Mouse (Mus musculus): ENCODE data around the gene Armc7.
A peak's percentile ranks its signal among the peaks of the same experiment; 100 is the strongest.
"Not testable (repeated sequence)": the region's sequence is repeated elsewhere in the genome, so short reads cannot be mapped to it uniquely, and the experiment has no call there.

The Armc7 gene

DNA sequence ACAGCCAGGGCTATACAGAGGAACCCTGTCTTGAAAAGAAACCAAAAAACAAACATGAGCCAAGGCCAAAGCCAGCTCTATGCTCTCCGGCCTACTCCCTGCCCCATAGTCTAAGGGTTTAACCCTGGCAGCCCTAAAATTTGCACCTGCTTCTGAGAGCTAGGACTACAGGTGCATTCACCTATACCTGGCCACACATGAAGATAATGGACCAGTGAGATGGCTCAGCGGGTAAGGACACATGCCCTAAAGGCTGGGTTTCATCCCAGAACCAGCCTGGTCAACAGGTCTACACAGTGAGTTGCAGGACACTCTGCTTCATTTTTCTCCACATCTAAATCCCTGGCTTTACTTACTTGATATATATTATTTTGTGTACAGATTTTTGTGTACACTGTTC, 46.8 kb downstream of the Armc7 start:
- DNase-seq (ENCODE audit: low spot score in 2 of 2) = no peak

DNA sequence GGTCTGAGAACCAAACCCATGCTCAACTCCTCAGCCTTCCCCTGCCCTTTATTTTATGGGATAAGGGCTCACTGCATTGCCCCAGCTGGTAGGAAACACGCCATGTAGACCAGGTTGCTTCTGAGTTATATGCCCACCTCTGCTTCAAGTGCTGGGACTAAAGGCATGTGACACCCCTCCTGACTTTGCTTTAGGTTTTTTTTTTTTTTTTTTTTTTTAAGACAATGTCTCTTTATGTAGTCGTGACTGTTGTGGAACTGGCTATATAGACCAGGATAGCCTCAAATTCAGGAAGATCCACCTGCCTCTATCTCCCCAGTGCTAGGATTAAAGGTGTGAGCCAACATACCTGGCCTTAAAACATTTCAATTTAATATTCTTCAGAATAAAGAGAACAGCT, 47.2 kb downstream of the Armc7 start:
- DNase-seq (ENCODE audit: low spot score in 2 of 2) = no peak

DNA sequence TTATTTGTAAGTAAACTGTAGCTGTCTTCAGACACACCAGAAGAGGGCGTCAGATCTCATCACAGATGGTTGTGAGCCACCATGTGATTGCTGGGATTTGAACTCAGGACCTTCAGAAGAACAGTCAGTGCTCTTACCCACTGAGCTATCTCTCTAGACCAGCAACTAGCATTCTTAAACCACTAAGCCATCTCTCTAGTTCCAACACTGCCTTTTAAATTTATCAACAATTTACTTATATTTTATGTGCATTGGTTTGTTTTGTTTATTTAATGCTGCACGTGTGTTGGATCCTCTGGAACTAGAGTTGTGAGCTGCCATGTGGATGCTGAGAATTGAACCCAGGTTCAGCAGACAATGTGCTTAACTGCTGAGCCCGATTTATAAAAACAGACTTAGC, 51.0 kb downstream of the Armc7 start:
- not testable (repeated sequence) for DNase-seq (ENCODE audit: low spot score in 2 of 2)

DNA sequence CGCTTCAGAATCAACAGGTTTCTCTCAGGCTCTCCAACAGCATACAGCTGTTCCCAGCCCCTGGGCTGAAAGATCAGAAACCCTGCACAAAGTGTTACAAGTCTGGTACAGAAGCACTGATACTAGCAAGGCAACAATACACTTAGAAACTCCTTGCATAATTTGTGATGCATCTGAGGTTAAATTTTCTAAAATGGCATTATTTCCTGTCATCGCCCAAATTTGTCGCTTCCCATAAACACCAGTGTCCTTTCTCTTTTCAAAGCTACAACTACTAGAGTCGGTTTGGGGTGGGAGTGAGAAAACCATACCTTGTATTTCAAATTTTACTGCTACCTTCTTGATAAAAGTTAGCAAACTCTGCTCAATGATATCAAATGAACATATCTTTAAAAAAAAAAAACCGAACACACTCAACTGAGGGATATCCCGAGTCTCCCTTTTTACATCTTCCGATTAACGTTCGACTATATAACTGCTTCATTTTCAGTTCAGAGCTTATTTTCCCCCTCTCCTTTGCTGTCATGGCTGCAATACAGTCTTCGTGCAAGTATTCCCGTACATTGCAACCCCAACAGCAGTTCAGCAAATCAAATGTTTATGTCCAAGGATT, 59.4 kb downstream of the Armc7 start:
- DNase-seq (ENCODE audit: low spot score in 2 of 2) = no peak

DNA sequence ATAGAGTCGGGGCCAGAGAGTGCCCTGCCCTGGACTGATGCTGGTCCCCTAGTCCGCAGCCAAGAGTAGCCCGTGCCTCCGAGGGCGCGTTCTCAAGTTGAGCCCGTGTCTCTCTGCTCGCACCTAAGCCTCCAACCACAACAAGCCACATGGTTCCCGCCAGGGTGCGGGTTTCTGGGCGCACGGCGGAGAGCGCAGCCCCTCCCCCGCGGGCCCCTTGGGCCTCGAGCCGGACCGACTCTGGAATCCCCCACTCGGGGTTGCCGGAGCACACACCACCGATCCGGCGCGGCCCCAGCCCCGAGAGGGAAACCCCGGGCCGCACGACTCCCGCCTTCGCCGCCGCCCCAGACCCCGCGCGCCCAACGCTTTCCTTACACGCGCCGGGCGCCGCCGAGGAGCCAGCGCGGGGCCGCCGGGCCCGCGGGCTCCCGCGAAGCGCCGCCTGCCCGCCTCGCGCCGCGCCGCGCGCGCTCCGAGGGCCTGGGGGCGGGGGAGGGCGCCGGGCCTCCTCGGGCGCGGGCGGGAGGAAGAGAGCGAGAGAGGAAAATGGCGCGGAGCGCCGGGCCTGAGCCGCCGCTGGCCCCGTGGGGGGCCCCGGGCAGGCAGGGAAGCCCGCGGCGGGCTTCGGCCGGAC, 60.1 kb downstream of the Armc7 start:
- peak; percentile 68 to 77 for DNase-seq (ENCODE audit: low spot score in 2 of 2)

DNA sequence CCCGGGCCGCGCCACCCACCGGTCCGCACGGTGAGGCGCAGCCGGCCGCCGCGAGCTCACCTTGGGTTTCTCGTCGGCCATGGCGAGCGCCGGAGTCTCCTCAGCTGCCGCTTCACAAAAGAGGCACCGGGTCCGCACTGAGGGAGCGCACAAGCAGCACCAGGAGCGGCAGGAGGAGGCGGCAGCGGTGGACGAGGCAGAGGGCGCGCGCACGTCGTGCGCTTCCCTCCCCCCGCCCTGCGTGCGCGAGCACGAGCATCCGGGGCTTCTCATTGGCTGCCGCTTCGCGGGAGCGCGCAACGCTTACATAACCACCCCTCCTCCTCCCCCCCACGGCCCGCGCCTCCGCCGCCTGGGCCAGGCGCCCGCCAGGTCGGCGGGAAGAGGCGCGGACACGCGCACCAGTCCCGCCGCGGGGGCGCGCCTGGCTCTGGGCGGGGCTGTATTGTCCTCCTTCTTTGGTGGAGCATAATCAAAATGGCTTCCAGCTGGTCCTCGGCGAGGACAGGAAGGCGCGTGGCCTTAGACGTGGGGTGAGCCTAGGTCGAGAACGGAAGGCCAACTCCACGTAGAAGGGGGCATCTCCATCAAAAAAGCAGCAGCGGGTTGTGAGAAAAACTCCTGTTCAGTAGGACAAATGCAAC, 60.7 kb downstream of the Armc7 start, which contains the start of gene Sumo2:
TSS of gene Sumo2 (minus strand) at position 239 of the 644 bp plus-strand sequence.
- DNase-seq (ENCODE audit: low spot score in 2 of 2) = peak; percentile 95 to 99

DNA sequence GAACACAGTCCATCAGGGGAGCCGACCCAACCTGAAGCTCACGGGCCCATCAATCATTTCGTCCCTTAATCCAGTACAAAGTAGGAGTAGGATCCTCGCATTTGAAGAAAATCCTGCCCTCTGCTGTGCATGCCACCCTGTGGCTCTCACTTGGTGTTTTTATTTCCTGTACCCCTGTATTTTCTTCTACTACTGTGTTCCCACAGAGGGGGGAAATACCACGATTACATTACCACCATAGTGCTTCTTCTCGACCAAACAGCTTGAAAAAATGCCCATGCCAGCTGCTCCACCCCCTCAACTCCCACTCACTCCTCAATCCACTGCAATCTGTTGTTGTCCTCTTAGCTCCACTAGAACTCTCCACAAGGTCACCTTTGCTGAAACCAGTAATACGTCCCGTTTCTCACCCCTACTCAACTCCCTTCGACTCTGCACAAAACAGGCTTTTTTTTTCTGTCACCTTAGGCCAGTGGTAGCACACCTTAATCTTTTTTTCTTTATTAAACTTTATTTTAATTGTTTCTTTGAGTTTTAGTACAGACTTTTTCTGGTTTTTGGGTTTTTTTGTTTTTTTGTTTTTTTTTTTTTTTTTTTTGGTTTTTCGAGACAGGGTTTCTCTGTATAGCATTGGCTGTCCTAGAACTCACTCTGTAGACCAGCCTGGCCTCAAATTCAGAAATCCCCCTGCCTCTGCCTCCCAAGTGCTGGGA, 61.5 kb downstream of the Armc7 start:
- DNase-seq (ENCODE audit: low spot score in 2 of 2) = no peak

DNA sequence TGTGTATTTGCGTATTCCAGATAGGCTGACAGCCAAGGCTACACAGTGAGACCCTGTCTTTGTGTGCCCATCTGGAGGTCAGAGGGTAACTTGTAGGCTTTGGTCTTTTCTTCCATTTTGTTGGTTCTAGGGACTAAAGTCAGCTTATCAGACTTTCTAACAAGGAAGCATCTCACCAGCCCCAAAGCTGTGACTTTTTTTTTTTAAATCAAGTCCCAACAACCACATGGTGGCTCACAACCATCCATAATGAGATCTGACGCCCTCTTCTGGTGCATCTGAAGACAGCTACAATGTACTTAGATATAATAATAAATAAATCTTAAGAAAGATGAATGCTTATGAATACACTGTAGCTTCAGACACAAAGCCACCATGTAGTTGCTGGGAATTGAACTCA, 62.6 kb downstream of the Armc7 start:
- no peak for DNase-seq (ENCODE audit: low spot score in 2 of 2)

Measured in spleen, postnatal 10 days (tissue).